Comparison of ENCODE assay signal across 10 mouse cellular contexts in genomic region chr16:18383756-18384155, GRCm38 (mm10). TPM values are rescaled to one million over a fixed set of nuclear protein-coding genes. Genes with fewer than 3 reads are reported as not detected.
A peak's percentile ranks its signal among the peaks of the same experiment; 100 is the strongest.
DNase-seq lines count a peak whose midpoint lies in the region; ATAC-seq and TF ChIP-seq lines count a peak whose summit lies in the region.
"Had no signal": no experiment of that assay in that cellular context is flagged by ENCODE, and none has a peak within 500 bp of the region (broad histone marks: within the 10 kb centered on the region; RNA-seq: fewer than 3 reads in every experiment).

No protein-coding gene starts in this region.

- no peak for ATAC-seq in heart, embryonic 16.5 days (replicated peaks; ENCODE audit: extremely low read depth, insufficient read depth, low FRiP score)
- ATAC-seq in heart, embryonic 11.5 days (replicated peaks; ENCODE audit: insufficient number of reproducible peaks, low FRiP score, low TSS enrichment), result no peak

- WGBS in heart, embryonic 16.5 days, result 48% methylated on average over 3 of the region's 3 CpGs
- WGBS in heart, embryonic 11.5 days (ENCODE audit: insufficient replicate concordance), result 23% methylated on average over 3 of the region's 3 CpGs
- WGBS in limb, embryonic 10.5 days, result 0% methylated on average over 3 of the region's 3 CpGs

- no peak overlapping the region for H3K4me3 ChIP-seq in heart, embryonic 16.5 days (ENCODE audit: low read length)
- no peak overlapping the region for H3K4me3 ChIP-seq in heart, embryonic 11.5 days (ENCODE audit: low read depth, low read length)
- peak overlapping the region; percentile 17; the same call in 1 of the 2 replicates for H3K4me3 ChIP-seq in E14TG2a.4 (replicated peaks; ENCODE audit: low read length)
- H3K4me3 ChIP-seq in limb, embryonic 10.5 days, result no peak overlapping the region
- H3K4me3 ChIP-seq: liver, embryonic 15.5 days; stomach, embryonic 15.5 days had no signal

- DNase-seq in embryo, embryonic 9.5 days (ENCODE audit: extremely low spot score), result peak; percentile 66
- no peak for DNase-seq in limb, embryonic 10.5 days (ENCODE audit: low spot score)
- no peak for DNase-seq in testis, postnatal 14 days (ENCODE audit: low spot score)
- no peak for DNase-seq in testis, postnatal 10 days (ENCODE audit: low spot score)
- no peak for DNase-seq in thymus, postnatal 25 days

- no peak for TF ChIP-seq CTCF in E14TG2a.4 (conservative IDR thresholded peaks at IDR 0.05; ENCODE audit: low read length)

- peaks cover 41% of the 10 kb centered on the region for H3K4me1 ChIP-seq in heart, embryonic 16.5 days (ENCODE audit: control insufficient read depth, insufficient read depth, low read length)
- peaks cover 28% of the 10 kb centered on the region for H3K4me1 ChIP-seq in heart, embryonic 11.5 days (ENCODE audit: control insufficient read depth, insufficient read depth, low read length)
- peaks cover 87% of the 10 kb centered on the region for H3K4me1 ChIP-seq in E14TG2a.4 (replicated peaks; ENCODE audit: low read depth, low read length)
- H3K4me1 ChIP-seq in limb, embryonic 10.5 days, result peaks cover 75% of the 10 kb centered on the region

- no peak overlapping the region for H3K4me2 ChIP-seq in heart, embryonic 16.5 days (ENCODE audit: low read depth, low read length)
- no peak overlapping the region for H3K4me2 ChIP-seq in heart, embryonic 11.5 days
- H3K4me2 ChIP-seq: liver, embryonic 15.5 days; stomach, embryonic 15.5 days had no signal

- H3K9me3 ChIP-seq in heart, embryonic 16.5 days (replicated peaks; ENCODE audit: control insufficient read depth, low read length), result no peaks in the 10 kb centered on the region
- no peaks in the 10 kb centered on the region for H3K9me3 ChIP-seq in heart, embryonic 11.5 days (replicated peaks; ENCODE audit: control insufficient read depth, low read length)
- no peaks in the 10 kb centered on the region for H3K9me3 ChIP-seq in E14TG2a.4 (ENCODE audit: low read length)
- H3K9me3 ChIP-seq in limb, embryonic 10.5 days (replicated peaks), result no peaks in the 10 kb centered on the region
- H3K9me3 ChIP-seq: liver, embryonic 15.5 days; stomach, embryonic 15.5 days had no signal

- no peaks in the 10 kb centered on the region for H3K36me3 ChIP-seq in heart, embryonic 16.5 days (ENCODE audit: control insufficient read depth, insufficient read depth)
- no peaks in the 10 kb centered on the region for H3K36me3 ChIP-seq in heart, embryonic 11.5 days (ENCODE audit: control insufficient read depth, insufficient read depth, low read length)
- no peaks in the 10 kb centered on the region for H3K36me3 ChIP-seq in E14TG2a.4 (ENCODE audit: insufficient read depth, low read length)
- H3K36me3 ChIP-seq in limb, embryonic 10.5 days, result no peaks in the 10 kb centered on the region
- H3K36me3 ChIP-seq: liver, embryonic 15.5 days; stomach, embryonic 15.5 days had no signal

- no peaks in the 10 kb centered on the region for H3K27me3 ChIP-seq in heart, embryonic 16.5 days (ENCODE audit: control insufficient read depth, insufficient read depth, low read length)
- no peaks in the 10 kb centered on the region for H3K27me3 ChIP-seq in heart, embryonic 11.5 days (ENCODE audit: control insufficient read depth, insufficient read depth, low read length)
- H3K27me3 ChIP-seq in E14TG2a.4 (ENCODE audit: insufficient read depth, low read length), result no peaks in the 10 kb centered on the region
- no peaks in the 10 kb centered on the region for H3K27me3 ChIP-seq in limb, embryonic 10.5 days (ENCODE audit: low read depth, poor library complexity, severe bottlenecking)
- H3K27me3 ChIP-seq: liver, embryonic 15.5 days; stomach, embryonic 15.5 days had no signal

- H3K27ac ChIP-seq in heart, embryonic 16.5 days (ENCODE audit: low read length), result peak overlapping the region; percentile 41
- H3K27ac ChIP-seq in heart, embryonic 11.5 days (ENCODE audit: low read depth, low read length), result no peak overlapping the region
- H3K27ac ChIP-seq in limb, embryonic 10.5 days, result peak overlapping the region; percentile 33
- H3K27ac ChIP-seq: stomach, embryonic 15.5 days had no signal

- H3K9ac ChIP-seq in heart, embryonic 16.5 days (ENCODE audit: low read length), result no peak overlapping the region; the same call in 1 of the 2 replicates
- H3K9ac ChIP-seq in heart, embryonic 11.5 days (ENCODE audit: low read depth, low read length), result no peak overlapping the region
- H3K9ac ChIP-seq: liver, embryonic 15.5 days; stomach, embryonic 15.5 days had no signal

RNA-seq across cellular contexts. Expression of gene Arvcf, which starts 35.8 kb away (rescaled TPM):
- polyA plus RNA-seq in heart, embryonic 16.5 days (2015; fragmentation: Nextera tagmentation; extraction: Ambion mirVana), result 33.1 and 39.5 TPM in 2 replicates
- polyA plus RNA-seq in heart, embryonic 11.5 days (2014; fragmentation: Nextera tagmentation; extraction: Ambion mirVana), result 19.5 and 23.4 TPM in 2 replicates
- polyA plus RNA-seq in limb, embryonic 10.5 days (2016; fragmentation: Nextera tagmentation; extraction: Ambion mirVana), result 44.8 and 56.1 TPM in 2 replicates

RNA-seq across cellular contexts. Expression of gene Tango2, which starts 35.9 kb away (rescaled TPM):
- polyA plus RNA-seq in heart, embryonic 16.5 days (2015; fragmentation: Nextera tagmentation; extraction: Ambion mirVana), result 72.9 and 74.6 TPM in 2 replicates
- polyA plus RNA-seq in heart, embryonic 11.5 days (2014; fragmentation: Nextera tagmentation; extraction: Ambion mirVana), result 56.3 and 62.1 TPM in 2 replicates
- 20.2 and 23.7 TPM in 2 replicates for polyA plus RNA-seq in limb, embryonic 10.5 days (2016; fragmentation: Nextera tagmentation; extraction: Ambion mirVana)

RNA-seq across cellular contexts. Expression of gene Txnrd2, which starts 42.4 kb away (rescaled TPM):
- polyA plus RNA-seq in heart, embryonic 16.5 days (2015; fragmentation: Nextera tagmentation; extraction: Ambion mirVana), result 38.4 and 39.6 TPM in 2 replicates
- 32.6 and 32.8 TPM in 2 replicates for polyA plus RNA-seq in heart, embryonic 11.5 days (2014; fragmentation: Nextera tagmentation; extraction: Ambion mirVana)
- polyA plus RNA-seq in limb, embryonic 10.5 days (2016; fragmentation: Nextera tagmentation; extraction: Ambion mirVana), result 29.6 and 32.2 TPM in 2 replicates

RNA-seq across cellular contexts. Expression of gene Comt, which starts 42.9 kb away (rescaled TPM):
- 128 and 142 TPM in 2 replicates for polyA plus RNA-seq in heart, embryonic 16.5 days (2015; fragmentation: Nextera tagmentation; extraction: Ambion mirVana)
- 90.1 and 96.5 TPM in 2 replicates for polyA plus RNA-seq in heart, embryonic 11.5 days (2014; fragmentation: Nextera tagmentation; extraction: Ambion mirVana)
- 54.7 and 61.1 TPM in 2 replicates for polyA plus RNA-seq in limb, embryonic 10.5 days (2016; fragmentation: Nextera tagmentation; extraction: Ambion mirVana)
